Mouse (Mus musculus) kidney, adult 8-10 months (tissue): Measurements from ENCODE around the gene Fam45a.

ENCODE experiments used
- DNase-seq, 2 experiments: peaks; one replicate each; pipeline ENCODE4 v3.0.0; 2022

The Fam45a gene

DNA sequence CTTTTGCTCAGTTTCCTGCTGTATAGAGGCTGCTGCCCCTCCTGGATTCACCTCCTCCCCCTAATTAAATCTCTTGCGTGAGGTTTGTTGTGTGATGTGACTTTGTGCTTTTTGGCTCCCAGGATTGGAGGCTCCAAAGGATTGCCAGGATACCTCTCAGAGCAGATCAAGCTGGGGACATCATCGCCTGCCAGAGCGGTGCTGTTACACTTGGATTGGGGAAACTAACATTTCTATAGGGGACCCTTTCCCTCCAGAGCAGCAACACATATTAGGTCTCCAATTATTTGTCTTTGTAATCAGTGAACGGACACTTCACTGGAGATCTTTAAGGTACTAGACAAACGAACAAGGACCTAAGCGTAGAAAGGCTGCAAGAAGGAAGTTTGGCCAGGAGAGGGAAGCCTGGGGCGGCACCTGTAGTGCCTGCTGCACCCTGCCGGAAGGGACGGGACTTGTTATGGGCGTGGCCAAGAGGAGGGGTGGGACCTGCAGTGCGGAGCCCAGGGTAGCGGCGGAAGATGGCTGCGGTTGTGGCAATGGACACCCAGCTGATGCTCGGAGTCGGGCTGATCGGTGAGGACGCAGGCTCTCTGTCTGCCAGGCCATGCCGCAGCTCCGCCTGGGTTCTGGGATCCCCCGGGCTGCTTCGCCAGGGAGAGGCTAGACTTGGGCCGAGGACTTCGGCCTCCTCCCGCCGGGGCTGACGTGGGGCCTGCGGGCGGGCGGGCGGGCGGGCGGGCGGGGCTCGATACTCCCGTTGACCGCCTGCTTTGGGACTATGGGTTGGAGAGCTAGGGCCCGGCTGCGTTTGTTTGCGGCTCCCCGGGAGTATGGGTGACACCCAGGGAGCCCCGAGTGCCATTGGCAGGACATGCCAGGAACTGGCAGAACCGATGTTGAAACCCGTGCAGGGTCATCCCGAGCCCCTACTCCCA is at the start of gene Fam45a:
Gene Fam45a, plus strand, starts transcription at position 488 of the 938 bp plus-strand sequence.
- peak; percentile 92 for DNase-seq

GRCm38 (mm10) chr19:60773366-60773765 is 38.0 kb upstream of the Fam45a start:
- no peak for DNase-seq

DNA sequence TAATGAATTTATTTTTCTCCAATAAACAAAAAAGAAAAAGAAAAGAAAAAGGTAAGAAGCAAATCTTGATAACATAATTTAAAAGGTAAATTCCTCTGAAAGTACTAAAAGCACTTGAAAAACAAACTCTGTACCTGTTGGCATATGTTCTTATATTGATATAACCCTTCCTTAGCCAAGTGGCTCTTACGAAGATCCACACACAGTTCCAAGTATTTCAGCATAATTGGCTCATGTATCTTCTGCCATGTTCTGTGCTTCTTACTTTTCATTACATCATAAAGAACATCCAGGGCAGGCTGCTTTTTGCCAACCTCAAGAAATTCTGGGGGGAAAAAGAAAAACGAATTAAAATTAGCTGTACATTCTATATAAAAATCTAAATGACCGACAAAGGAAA is 29.4 kb upstream of the Fam45a start:
- no peak for DNase-seq

DNA sequence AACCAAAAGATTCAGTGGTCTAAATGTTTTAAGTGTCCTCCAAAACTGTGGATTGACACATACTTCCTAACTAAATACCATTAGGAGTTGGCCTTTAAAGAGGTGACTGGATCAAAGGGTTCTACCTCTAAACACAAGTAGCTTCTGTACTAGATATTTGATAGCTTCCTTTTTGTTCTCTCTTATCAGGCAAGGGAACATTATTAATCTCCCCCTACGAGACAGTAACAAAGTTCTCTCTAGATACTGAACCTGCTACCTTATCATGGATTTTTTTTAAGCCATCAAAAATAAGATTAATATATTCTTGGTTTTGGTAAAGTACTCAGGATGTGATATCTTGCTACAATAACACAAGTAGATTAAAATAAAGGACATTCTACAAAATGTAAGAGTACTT is 26.7 kb upstream of the Fam45a start:
- no peak for DNase-seq

DNA sequence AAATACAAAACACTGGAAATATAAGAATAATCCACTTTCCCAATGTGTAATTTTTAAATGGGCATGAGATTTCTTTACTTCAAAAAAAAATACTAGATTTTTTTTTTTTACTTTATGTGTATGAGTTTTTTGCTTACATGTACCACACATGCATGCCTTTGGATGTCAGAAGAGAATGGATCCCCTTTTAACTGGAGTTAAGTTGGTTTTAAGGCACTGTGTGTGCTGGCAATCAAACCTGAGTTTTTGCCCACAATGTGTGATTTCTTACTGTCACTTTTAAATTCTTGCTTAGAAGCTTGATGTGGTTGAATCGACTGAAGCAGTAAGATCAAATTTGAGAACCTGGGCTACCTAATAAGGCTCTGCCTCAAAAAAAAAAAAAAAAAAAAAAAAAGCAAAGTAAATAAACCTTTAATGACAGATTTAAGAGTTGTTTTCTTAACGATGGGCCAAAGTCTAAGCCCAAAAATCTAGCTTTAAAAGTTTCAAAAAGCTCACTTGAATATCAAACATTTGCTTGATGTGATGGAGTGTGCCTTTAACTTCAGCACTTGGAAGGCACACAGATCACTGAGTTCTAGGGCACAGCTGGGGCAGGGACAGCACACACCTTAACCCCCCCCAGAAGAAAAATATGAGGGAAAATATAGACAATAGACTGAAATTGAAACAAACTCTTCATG is 23.8 kb upstream of the Fam45a start:
- DNase-seq, result no peak

- no peak for DNase-seq
These were observed 23.0 kb upstream of the Fam45a start for GRCm38 (mm10) chr19:60788214-60788960.

- DNase-seq, result no peak
These were observed 21.9 kb upstream of the Fam45a start for GRCm38 (mm10) chr19:60789452-60789851.

DNA sequence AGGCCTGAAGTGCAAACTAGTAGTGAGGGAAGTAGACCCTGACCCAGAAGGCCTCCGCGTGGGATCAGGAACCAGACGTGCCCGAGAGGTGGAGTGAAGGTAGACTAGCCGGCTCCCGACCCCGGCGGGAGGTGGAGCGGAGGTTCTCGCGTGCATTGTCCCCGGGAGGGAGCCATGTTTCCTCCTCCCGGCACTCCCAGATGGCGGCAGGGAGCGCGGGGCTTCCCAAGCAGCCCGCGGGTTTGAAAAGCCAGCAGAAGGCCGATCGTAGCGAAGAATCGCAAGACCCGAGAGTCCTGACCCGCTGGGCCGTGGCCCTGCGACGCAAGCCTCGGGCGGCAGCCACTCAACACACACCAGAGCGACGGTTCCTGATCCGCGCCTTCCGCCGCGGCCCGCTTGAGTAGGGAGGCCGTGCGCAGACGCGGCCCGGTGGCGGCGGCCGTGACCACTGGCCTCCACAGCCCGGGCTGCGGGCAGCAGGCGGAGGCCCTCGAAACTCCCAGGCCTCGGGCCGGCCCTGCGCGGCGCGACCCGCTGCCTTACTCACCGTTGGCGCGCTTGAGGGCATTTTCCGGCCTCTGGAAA is 21.4 kb upstream of the Fam45a start:
- DNase-seq, result peak; percentile 50 to 58

GRCm38 (mm10) chr19:60790551-60791161 is 20.7 kb upstream of the Fam45a start, which contains the start of gene Eif3a:
Gene Eif3a, minus strand, starts transcription at chr19:60790658.
- peak; percentile 92 to 94 for DNase-seq

DNA sequence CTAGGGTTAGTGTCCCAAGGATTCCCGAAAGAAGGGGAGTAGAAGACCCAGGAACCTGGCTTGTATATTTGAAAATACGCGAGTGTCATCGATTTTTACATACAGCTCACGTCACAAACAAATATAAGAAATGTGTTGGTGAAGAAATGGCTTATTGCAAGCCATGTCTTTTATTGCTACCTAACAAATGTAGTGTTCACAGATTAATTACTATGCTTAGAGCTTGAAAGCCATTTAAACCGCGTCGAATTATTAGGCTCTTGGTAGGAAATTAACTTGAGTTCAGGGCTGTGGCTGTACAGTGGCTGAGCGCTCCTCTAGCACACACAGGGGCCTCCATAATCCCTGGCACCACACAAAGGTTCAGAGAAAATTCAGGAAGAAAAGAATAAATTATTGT is 20.2 kb upstream of the Fam45a start:
- DNase-seq, result no peak

GRCm38 (mm10) chr19:60793170-60793707 is 18.1 kb upstream of the Fam45a start:
- DNase-seq, result no peak

DNA sequence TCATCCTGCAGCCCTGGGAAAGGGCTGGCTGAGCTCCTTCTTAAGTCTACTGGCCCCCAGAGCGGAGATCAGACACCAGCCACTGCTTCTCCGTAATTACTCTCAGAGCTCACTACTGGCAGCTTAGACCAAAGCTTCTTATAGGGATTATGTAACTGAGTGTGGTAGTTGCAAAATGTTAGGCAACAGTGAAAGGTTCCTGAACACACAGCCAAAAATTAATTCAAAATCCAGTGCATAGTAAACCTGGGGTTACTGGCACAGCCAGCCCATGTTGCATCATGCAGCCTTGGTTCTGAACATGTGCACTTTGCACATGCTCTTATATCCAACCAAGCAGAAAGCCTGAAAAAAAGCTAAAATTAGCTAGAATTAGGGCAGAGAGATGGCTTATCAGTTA is 16.1 kb upstream of the Fam45a start:
- DNase-seq, result peak; percentile 12 to 22

DNA sequence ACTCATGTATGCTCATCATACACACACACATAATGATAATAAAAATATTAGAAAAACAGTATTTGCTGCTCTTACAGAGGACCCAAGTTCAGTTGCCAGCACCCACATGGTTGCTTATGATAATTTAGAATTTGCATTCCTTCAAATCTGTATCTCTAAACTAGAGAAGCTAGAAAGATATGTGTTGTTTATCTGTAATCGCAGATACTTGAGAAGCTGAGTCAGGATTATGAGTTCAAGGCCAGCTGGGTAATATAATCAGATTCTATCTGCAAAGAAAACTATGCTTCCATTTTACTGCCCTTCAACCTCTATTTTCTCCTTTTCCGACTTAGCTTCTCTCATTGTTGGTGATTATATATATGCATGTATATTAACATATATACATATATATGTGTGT is 14.0 kb upstream of the Fam45a start:
- DNase-seq, result no peak

DNA sequence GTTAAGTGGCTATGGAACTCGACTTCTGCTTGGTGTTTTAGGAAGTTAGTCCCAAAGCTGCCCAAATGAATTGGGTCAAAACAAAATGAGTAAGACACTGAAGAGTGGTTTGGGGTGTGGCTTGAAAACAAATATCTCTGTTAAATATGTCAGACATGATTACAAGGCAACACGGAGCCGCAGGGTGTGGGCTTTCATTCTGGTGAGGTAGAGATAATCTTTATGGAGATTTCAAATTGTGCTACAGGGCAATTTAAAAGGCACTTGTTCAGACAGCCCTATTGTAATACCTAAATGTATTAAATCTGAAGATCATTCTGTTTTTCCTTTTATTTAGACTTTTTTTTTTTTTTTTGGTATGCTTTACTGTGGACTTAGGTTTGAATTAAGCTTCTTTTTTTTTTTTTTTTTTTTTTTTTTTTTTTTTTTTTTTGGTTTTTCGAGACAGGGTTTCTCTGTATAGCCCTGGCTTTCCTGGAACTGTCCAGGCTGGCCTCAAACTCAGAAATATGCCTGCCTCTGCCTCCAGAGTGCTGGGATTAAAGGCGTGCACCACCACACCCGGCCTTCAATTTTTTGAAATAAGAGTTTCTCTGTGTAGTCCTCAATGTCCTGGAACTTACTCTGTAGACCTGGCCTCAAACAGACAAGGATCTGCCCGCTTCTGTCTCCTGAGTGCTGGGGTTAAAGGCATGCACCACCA is 11.4 kb upstream of the Fam45a start:
- no peak for DNase-seq

GRCm38 (mm10) chr19:60804903-60805302 is 6.5 kb upstream of the Fam45a start:
- DNase-seq, result no peak

- DNase-seq, result no peak
These were observed 1.5 kb upstream of the Fam45a start for GRCm38 (mm10) chr19:60809927-60810326.

DNA sequence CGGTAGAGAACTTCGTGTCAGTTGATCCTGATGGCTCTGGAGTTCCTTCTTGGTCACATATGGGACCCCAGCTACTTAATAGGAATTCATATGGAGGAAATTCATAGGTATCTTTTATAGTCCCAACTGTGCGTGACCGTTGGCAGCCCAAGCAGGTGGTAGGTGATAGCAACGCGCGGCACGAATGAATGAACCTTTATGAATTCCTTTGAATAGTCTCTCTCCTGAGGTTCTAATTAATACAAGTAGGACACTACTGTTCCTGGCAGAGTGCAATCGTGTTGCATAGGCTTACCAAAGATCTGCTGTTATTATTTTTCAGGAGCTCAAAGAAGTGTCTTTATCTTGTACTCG is 628 bp downstream of the Fam45a start:
- no peak for DNase-seq

DNA sequence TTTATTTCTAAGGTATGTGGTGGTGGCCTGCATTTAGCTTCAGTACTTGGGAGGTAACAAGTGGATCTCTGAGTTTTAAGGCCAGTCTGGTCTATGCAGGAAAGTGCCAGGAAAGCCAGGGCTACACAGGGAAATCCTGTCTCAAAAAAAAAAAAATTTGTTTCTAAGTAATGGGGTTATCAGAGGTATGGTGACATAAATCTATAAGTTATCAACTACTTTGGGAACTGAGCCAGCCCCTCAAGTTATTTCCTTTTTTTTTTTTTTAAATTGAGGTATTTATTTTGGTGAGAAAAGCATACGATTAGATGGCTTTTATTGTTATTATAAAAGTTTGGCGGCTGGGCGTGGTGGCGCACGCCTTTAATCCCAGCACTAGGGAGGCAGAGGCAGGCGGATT is 1.7 kb downstream of the Fam45a start:
- DNase-seq, result no peak

DNA sequence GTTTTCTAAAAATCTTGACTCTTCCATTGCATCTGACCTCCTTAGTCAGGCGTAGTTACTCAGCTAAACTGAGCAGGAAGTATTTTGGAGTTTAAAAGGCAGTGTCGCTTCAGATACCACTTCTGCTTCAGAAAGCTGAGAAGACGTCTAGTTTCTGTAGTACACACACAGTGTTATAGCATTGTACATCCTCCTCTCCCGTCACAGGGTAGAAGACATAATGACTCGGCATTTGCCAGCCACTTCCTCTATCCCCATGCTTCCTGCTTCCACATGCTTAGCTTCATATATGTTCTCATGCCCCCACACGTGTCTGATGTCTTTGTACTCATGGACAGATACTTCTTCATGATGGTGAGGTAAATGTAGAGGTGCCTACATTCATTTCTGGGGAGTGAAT is 7.3 kb downstream of the Fam45a start:
- no peak for DNase-seq

GRCm38 (mm10) chr19:60837747-60838146 is 26.4 kb downstream of the Fam45a start:
- DNase-seq, result peak; percentile 33 to 66

DNA sequence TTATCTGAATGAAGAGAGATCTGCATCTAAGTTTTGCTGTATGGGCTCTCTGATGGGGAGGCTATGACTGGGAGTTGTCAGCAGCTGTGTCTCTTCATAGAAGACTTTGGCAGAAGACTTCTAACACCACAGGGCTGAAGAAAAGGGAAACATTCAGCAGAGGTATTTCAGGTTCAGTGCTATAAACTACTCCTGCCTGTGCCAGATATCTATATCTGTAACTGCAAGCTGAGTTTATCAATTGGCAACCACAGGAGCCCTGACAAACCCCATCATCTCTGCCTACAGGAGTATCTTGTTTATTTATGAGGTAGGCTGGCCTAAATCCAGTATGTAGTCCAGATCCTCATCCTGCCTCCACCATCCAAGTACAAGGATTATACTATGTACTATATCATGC is 31.9 kb downstream of the Fam45a start:
- DNase-seq, result no peak

- DNase-seq, result no peak
These were observed 34.3 kb downstream of the Fam45a start for GRCm38 (mm10) chr19:60845731-60846130.
